Mouse (Mus musculus) heart, embryonic 14.5 days (tissue): ENCODE measurements around the gene Shb. TPM values are rescaled to one million over a fixed set of nuclear protein-coding genes. Genes with fewer than 3 reads are reported as not detected.

Experiments
- ATAC-seq: fragments of 200-750 bp; cut with Nextera tagmentation; 2 replicates; pipeline ENCODE4 v1.8.0; 2017; ENCODE audit warnings: low read depth, moderate TSS enrichment; ENCODE audit not compliant: insufficient number of reproducible peaks, insufficient read depth, low FRiP score
- H3K27ac ChIP-seq, 2 experiments: fragments of 200-500 bp in 1 of 2; fragments of 300-500 bp in 1 of 2; sonication (generic) in 1 of 2; replicated peaks in 1 of 2; 2 replicates each; pipeline ENCODE4 v1.5.1; 2012 to 2014; ENCODE audit warnings: low read depth in 2 of 2, low read length in 2 of 2, control low read depth in 1 of 2, mild to moderate bottlenecking in 1 of 2, mixed read lengths in 1 of 2; ENCODE audit not compliant: control insufficient read depth in 1 of 2, insufficient read depth in 1 of 2
- H3K27me3 ChIP-seq: fragments of 300-500 bp; sonication (generic); 2 replicates; pipeline ENCODE4 v1.6.1; 2014; ENCODE audit warnings: mild to moderate bottlenecking, low read length, control low read depth; ENCODE audit not compliant: control insufficient read depth, insufficient read depth
- H3K36me3 ChIP-seq: fragments of 300-500 bp; sonication (generic); 2 replicates; pipeline ENCODE4 v1.6.1; 2014; ENCODE audit warnings: mild to moderate bottlenecking, control low read depth, low read length, mixed read lengths; ENCODE audit not compliant: control insufficient read depth, insufficient read depth
- H3K4me1 ChIP-seq, 2 experiments: fragments of 200-500 bp in 1 of 2; fragments of 300-500 bp in 1 of 2; sonication (generic) in 1 of 2; 2 replicates each; pipeline ENCODE4 v1.6.1; 2012 to 2014; ENCODE audit warnings: low read length in 2 of 2, control low read depth in 1 of 2, mixed read lengths in 1 of 2; ENCODE audit not compliant: control insufficient read depth in 2 of 2, insufficient read depth in 2 of 2
- H3K4me2 ChIP-seq: fragments of 300-500 bp; sonication (generic); 2 replicates; pipeline ENCODE4 v1.6.1; 2014; ENCODE audit warnings: mild to moderate bottlenecking, low read length
- H3K4me3 ChIP-seq, 2 experiments: fragments of 200-500 bp in 1 of 2; fragments of 300-500 bp in 1 of 2; sonication (generic) in 1 of 2; 2 replicates each; pipeline ENCODE4 v1.5.1; 2012 to 2014; ENCODE audit warnings: low read length in 2 of 2, mild to moderate bottlenecking in 2 of 2, control low read depth in 1 of 2, low read depth in 1 of 2, moderate library complexity in 1 of 2; ENCODE audit not compliant: control insufficient read depth in 1 of 2, insufficient read depth in 1 of 2
- H3K9ac ChIP-seq: fragments of 300-500 bp; sonication (generic); 2 replicates; pipeline ENCODE4 v1.6.1; 2014; ENCODE audit warnings: mild to moderate bottlenecking, low read length
- H3K9me3 ChIP-seq: fragments of 300-500 bp; sonication (generic); 2 replicates; pipeline ENCODE4 v1.6.1; 2016; ENCODE audit warnings: low read length, control low read depth; ENCODE audit not compliant: control insufficient read depth
- WGBS: fragments of 180-500 bp; shearing (Covaris S2); extraction: QIAGEN DNeasy Blood & Tissue Kit; methylation state at CpG from one replicate; pipeline ENCODE4 v1.1.7; 2014; 5-methylcytosine and 5-hydroxymethylcytosine counted together
- polyA plus RNA-seq: library from polyadenylated mRNA; unstranded; fragments of >200 nt; fragmentation: Nextera tagmentation; extraction: Ambion mirVana; gene quantifications from 2 replicates; pipeline ENCODE4 v1.2.1, GENCODE M21; 2014

The Shb gene
- 15.3 and 19.0 TPM in 2 replicates for polyA plus RNA-seq

DNA sequence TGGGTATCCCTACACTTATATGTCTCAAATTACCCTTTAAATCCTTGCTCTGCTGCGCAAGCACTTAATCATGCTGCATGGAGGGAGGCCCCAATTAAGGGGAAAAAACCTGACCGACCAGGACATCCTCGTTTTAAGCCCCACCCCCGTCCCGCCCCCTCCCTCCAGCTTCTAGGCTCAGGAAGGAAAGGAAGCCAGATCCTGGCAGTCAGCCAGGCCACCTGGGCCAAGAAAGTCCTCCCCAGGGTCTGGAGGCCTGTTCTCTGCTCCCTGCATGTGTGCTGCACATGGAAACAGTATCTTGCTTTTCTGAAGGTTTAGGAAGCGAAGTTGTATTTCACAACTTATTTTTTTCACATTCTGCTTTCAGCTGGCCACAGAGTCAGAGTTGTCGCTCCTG lies at the start of gene Shb:
TSS of gene Shb (minus strand) at position 96 of the 400 bp plus-strand sequence.
- H3K4me1 ChIP-seq: peaks cover 11 to 23% of the 10 kb centered on the region in 2 experiments
- H3K27me3 ChIP-seq: no peaks in the 10 kb centered on the region
- ATAC-seq: no peak
- peak within 1 kb of the TSS; percentile 95 to 97 for H3K27ac ChIP-seq
- peak within 1 kb of the TSS; percentile 79 for H3K4me2 ChIP-seq
- WGBS: 15% methylated on average over 7 of the region's 7 CpGs
- H3K9me3 ChIP-seq: no peaks in the 10 kb centered on the region
- H3K4me3 ChIP-seq: peak within 1 kb of the TSS; percentile 63 to 90; a peak in 3 of 4 replicates
- peak within 1 kb of the TSS; percentile 49; the same call in 1 of the 2 replicates for H3K9ac ChIP-seq
- no peaks in the 10 kb centered on the region for H3K36me3 ChIP-seq

DNA sequence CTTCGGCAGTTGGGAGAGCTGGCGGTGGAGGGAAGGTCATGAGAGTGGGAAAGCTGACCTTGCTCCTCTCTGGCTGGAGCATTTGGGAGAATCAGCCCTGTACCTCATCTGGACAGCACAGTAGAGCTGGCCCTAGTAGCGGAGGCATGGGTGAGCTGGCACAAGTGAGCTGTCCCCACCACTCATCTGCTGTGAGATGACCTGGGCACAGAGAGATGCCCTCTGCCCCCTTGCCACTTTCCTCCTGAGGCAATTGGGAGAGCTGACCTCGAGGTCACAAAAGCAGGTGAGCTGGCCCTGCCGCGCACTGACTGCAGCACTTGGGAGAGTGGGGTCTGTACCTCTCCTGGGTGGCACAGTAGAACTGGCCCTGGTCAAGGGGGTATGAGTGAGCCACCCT lies 48.8 kb upstream of the Shb start:
- Histone ChIP-seq H3K4me3 (no peak overlapping the region), H3K36me3 (no peaks in the 10 kb centered on the region), H3K4me2 (no peak overlapping the region), H3K4me1 (peaks cover 2 to 14% of the 10 kb centered on the region in 2 experiments), H3K9me3 (no peaks in the 10 kb centered on the region), H3K27ac (no peak overlapping the region), H3K27me3 (peaks cover 5% of the 10 kb centered on the region; the same call in 1 of the 2 replicates), H3K9ac (no peak overlapping the region)
- WGBS: 87% methylated on average over 6 of the region's 6 CpGs
- no peak for ATAC-seq

DNA sequence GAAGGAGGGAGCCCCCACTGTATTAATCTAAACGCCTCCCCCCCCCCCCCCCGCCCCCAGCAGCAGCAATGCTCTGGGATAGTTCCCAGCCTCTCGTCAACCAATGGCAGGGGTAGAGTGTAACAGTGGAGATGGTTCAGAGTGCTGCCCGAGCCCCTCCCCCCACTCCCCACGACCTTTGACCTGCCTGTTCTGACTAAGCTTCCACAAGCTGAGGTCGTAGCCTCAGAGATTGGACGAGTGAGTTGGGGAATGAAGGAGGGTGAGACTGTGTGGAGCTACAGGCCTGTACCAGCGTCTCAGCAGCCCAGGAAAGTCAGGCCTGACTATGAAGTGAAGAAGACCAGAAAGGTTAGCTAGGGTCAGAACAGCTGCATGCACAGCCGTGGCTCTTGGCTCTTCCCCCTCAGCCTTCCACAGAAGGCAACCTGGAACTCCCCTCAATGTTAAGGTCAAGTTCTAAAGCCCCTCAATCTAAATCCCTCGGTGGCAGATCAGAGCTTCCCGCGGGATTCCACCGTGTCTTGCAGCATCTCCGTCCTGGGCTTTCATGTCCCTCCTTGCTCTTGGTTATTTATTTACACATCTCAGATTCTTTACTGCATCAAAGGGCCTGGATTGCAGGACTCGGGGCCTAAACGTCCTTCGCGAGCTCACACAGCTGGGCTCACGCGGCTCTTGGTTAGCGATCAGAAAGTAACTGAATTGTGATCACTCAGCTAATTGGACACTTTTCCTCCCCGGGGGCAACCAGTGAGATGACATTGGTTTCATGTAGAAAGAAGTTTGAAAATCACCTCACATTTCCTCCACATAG lies 46.5 kb upstream of the Shb start:
- no peaks in the 10 kb centered on the region for H3K9me3 ChIP-seq
- no peak overlapping the region for H3K4me3 ChIP-seq
- no peak for ATAC-seq
- H3K27ac ChIP-seq: no peak overlapping the region
- H3K4me2 ChIP-seq: no peak overlapping the region
- H3K36me3 ChIP-seq: no peaks in the 10 kb centered on the region
- no peak overlapping the region for H3K9ac ChIP-seq
- no peaks in the 10 kb centered on the region for H3K27me3 ChIP-seq
- H3K4me1 ChIP-seq: peaks cover 2 to 20% of the 10 kb centered on the region in 2 experiments
- WGBS: 49% methylated on average over 21 of the region's 22 CpGs

DNA sequence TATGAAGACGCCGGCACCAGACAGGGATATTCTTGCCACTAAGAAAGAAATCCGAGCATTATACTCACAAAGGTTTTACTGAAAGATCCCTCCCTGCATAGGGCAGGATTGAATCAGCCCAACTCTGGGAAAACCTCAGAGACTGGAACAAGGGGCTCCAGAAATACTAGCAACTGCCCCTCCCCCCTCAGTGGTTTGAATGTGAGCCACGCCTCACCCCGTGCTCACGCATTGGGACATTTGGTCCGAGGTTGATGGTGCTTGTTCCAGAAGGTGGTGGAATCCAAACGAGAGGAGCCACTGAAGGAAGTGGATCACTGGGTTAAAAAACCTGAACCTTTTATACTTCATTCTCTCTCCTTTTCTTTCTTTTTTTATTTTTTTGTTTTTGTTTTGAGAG lies 45.4 kb upstream of the Shb start:
- H3K27me3 ChIP-seq: no peaks in the 10 kb centered on the region
- ATAC-seq: no peak
- no peak overlapping the region for H3K9ac ChIP-seq
- H3K36me3 ChIP-seq: no peaks in the 10 kb centered on the region
- no peak overlapping the region for H3K27ac ChIP-seq
- H3K4me2 ChIP-seq: no peak overlapping the region
- H3K4me1 ChIP-seq: peaks cover 0 to 14% of the 10 kb centered on the region in 2 experiments
- 52% methylated on average over 8 of the region's 8 CpGs for WGBS
- no peaks in the 10 kb centered on the region for H3K9me3 ChIP-seq
- no peak overlapping the region for H3K4me3 ChIP-seq

DNA sequence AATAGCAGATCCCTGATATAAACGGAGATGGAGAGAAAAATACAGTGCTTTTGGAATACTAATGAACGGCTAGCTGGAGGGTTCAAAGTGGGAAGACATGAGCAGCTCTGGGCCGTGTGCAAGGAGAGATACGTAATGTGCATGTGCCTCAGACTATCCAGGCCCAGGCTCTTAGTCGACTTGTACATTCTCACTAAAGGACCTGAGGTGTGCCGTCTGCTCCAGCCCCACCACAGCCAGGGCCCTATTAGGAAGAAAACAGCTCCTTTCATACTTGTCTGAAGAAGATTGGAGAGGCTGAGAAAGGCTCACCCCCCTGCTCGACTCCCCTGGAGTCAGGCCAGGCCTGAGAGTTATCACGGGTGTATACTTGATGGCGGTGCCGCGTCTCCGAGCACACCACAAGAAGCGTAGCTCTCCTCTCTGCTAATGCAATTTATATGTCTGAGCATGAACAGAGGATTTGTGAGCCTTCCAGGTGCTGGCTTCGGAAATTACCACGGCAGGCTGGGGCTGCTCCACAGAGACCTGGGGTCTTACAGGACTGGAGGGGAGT lies 42.4 kb upstream of the Shb start:
- no peak overlapping the region for H3K4me3 ChIP-seq
- no peak for ATAC-seq
- H3K27me3 ChIP-seq: no peaks in the 10 kb centered on the region
- no peak overlapping the region for H3K9ac ChIP-seq
- H3K4me1 ChIP-seq: 0 out of 4 replicates have a peak, but pooled peaks cover 0 to 6% of the 10 kb centered on the region in 2 experiments
- WGBS: 48% methylated on average over 15 of the region's 15 CpGs
- H3K36me3 ChIP-seq: no peaks in the 10 kb centered on the region
- H3K27ac ChIP-seq: no peak overlapping the region
- H3K9me3 ChIP-seq: no peaks in the 10 kb centered on the region
- H3K4me2 ChIP-seq: no peak overlapping the region; the same call in 1 of the 2 replicates

DNA sequence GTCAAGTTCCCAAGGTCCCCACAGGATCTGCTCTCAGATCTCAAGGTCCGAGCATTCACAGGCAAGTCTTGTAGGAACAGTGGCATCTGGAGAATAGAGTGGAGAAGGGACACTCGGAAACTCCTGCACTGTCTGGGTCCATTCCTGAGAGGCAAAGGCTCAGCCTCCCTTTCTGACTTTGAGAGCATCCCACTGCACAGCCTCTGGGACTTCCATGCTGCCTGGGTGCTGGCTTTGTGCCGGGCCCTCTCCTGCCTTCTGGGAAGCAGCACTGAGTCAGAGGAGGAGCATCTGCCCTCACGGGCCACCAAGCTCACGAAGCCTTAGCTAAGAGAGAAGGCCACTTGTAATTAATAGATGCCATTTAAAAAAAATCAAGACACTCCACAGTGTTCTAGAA lies 37.3 kb upstream of the Shb start:
- Histone ChIP-seq H3K9me3 (no peaks in the 10 kb centered on the region), H3K27ac (no peak overlapping the region), H3K9ac (no peak overlapping the region), H3K4me3 (no peak overlapping the region), H3K27me3 (no peaks in the 10 kb centered on the region), H3K4me2 (no peak overlapping the region), H3K36me3 (no peaks in the 10 kb centered on the region), H3K4me1 (no peaks in the 10 kb centered on the region)
- ATAC-seq: no peak
- WGBS: 62% methylated on average over 5 of the region's 5 CpGs

DNA sequence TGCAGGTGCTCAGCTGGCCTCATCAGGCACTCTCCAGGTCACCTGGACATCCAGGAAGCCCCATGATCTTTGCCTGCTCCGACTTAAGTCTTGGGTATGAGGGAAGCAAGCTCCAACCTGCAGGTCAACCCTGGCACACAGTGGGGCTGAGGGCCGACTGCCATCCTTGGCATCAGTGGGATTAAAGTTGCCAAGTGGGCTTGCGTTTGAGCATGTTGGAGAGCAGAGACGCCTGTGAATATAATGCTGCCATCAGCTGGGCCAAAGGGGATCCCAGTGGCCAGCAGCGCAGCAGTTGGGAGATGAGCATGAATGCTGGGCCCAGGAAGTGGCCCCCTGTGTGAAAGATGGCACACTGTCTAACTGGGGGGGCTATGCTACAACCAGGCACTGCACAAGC lies 25.9 kb upstream of the Shb start:
- Histone ChIP-seq H3K4me3 (no peak overlapping the region), H3K27me3 (no peaks in the 10 kb centered on the region), H3K9me3 (no peaks in the 10 kb centered on the region), H3K27ac (no peak overlapping the region), H3K4me1 (no peaks in the 10 kb centered on the region), H3K9ac (no peak overlapping the region), H3K4me2 (no peak overlapping the region), H3K36me3 (no peaks in the 10 kb centered on the region)
- WGBS: 78% methylated on average over 5 of the region's 5 CpGs
- no peak for ATAC-seq
